Mouse (Mus musculus): ENCODE results near the gene Igdcc3. TPM values are rescaled to one million over a fixed set of nuclear protein-coding genes. Genes with fewer than 3 reads are reported as not detected.

The Igdcc3 gene
- polyA plus RNA-seq, 1 experiment from 2014 or later, result not detected

- in situ Hi-C loops (cut with MboI; ENCODE audit: low pct_unique_long_range_greater_than_20kb), result loop anchor here (5.0 kb wide), 1 partner anchor 61 kb away; no protein-coding TSS in a partner anchor
- DNase-seq (ENCODE audit: low read depth, low spot score), result no peak
- no peaks in the 10 kb centered on the region for H3K27me3 ChIP-seq
- no peak for TF ChIP-seq CTCF (IDR thresholded peaks at IDR 0.05)
- ChIA-PET POLR2A (no interaction called here), CTCF (no interaction called here)
- no peak for ATAC-seq
Observed at GRCm38 (mm10) chr9:65193214-65193613, 52.2 kb downstream of the Igdcc3 start.

GRCm38 (mm10) chr9:65195053-65195452, 54.1 kb downstream of the Igdcc3 start, which contains the start of gene Parp16:
Gene Parp16, plus strand, starts transcription at chr9:65195353.
- DNase-seq (ENCODE audit: low read depth, low spot score) (no peak), ATAC-seq (no peak)
- no peak for TF ChIP-seq CTCF (IDR thresholded peaks at IDR 0.05)
- in situ Hi-C loops (cut with MboI; ENCODE audit: low pct_unique_long_range_greater_than_20kb), result no loop called here
- POLR2A ChIA-PET, result interaction anchor here (1.1 kb wide), 1 partner anchor 32 kb away, joined by 3 read pairs; no protein-coding TSS in a partner anchor
- no peaks in the 10 kb centered on the region for H3K27me3 ChIP-seq
- CTCF ChIA-PET, result interaction anchor here (3.4 kb wide), 1 partner anchor 88 kb away, joined by 22 read pairs; no protein-coding TSS in a partner anchor

DNA sequence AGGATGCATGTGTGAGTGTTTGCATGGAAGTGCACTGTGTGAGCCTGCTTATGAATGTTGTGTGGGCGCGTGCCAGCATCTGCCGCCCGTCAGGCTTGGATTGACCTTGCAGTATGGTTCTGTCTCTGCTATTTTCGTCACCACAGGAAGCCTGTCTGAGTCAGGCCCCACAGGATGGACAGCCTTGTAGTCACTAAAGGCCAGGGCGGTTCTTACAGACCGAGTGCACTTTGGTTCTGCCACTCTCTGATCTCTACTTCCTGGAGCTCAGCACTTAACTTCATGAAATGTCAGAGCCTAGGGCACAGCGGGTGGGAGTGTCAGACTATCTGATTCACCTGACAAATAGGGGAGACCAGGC, 54.6 kb downstream of the Igdcc3 start:
- no peak for TF ChIP-seq CTCF (IDR thresholded peaks at IDR 0.05)
- ATAC-seq, result no peak
- in situ Hi-C loops (cut with MboI; ENCODE audit: low pct_unique_long_range_greater_than_20kb), result no loop called here
- ChIA-PET POLR2A (interaction anchor here (0.6 kb wide), 1 partner anchor 9 kb away, joined by 4 read pairs; no protein-coding TSS in a partner anchor), CTCF (interaction anchor here (1.7 to 3.4 kb wide), 3 partner anchors 20 to 94 kb away, joined by 7 to 22 read pairs (median 10); no protein-coding TSS in a partner anchor)
- H3K27me3 ChIP-seq, result no peaks in the 10 kb centered on the region
- no peak for DNase-seq (ENCODE audit: low read depth, low spot score)

DNA sequence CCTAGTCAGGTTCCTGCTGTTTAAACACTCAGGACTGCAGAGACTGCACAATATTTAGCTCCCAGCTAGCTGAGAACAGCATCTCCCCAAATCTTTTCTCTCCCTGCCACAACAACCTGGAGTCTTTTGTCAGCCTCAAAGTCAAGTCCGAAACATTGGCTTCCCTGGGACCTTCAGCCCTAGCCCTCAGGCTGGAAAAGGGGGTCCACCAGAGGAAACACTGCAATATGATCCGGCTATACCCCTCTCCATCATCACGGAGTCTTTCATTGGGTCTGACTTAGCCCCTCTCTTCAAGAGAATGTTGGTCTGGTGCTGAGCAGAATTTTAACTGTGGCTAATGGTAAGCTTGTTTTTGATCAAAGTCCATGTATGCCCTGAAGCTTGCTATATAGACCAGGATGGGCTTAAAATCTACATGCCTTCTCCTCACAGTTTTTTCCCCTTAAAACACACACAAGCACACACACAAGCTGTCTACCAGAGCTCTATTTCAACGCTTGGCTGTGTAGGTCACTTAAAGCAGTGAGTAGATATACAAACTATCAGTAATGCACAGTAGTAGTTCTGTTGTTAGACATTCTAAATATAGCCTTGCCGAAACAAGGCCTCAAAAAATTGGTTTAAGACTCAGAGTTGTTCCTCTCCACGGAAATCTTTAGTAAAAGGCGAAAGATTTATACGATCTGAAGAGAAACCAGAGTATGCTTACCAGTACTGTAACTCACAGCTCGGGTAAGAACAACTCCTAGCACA, 55.2 kb downstream of the Igdcc3 start:
- ChIA-PET CTCF (interaction anchor here (0.9 to 3.4 kb wide), 5 partner anchors 19 to 265 kb away, joined by 3 to 22 read pairs (median 7); no protein-coding TSS in a partner anchor), POLR2A (interaction anchor here (0.6 to 1.2 kb wide), 3 partner anchors 9 to 184 kb away, joined by 3 to 4 read pairs (median 4); no protein-coding TSS in a partner anchor)
- DNase-seq (ENCODE audit: low read depth, low spot score) (no peak), ATAC-seq (peak; percentile 47)
- in situ Hi-C loops (cut with MboI; ENCODE audit: low pct_unique_long_range_greater_than_20kb), result no loop called here
- no peak for TF ChIP-seq CTCF (IDR thresholded peaks at IDR 0.05)
- no peaks in the 10 kb centered on the region for H3K27me3 ChIP-seq

- DNase-seq (ENCODE audit: low read depth, low spot score) (no peak), ATAC-seq (no peak)
- H3K27me3 ChIP-seq, result no peaks in the 10 kb centered on the region
- ChIA-PET CTCF (interaction anchor here (0.9 to 3.4 kb wide), 6 partner anchors 13 to 266 kb away, joined by 3 to 22 read pairs (median 7); no protein-coding TSS in a partner anchor), POLR2A (interaction anchor here (0.8 to 1.2 kb wide), 2 partner anchors 18 to 184 kb away, joined by 3 to 4 read pairs; no protein-coding TSS in a partner anchor)
- in situ Hi-C loops (cut with MboI; ENCODE audit: low pct_unique_long_range_greater_than_20kb), result no loop called here
- peak; percentile 99 for TF ChIP-seq CTCF (IDR thresholded peaks at IDR 0.05)
Observed at GRCm38 (mm10) chr9:65196738-65197569, 56.0 kb downstream of the Igdcc3 start.

DNA sequence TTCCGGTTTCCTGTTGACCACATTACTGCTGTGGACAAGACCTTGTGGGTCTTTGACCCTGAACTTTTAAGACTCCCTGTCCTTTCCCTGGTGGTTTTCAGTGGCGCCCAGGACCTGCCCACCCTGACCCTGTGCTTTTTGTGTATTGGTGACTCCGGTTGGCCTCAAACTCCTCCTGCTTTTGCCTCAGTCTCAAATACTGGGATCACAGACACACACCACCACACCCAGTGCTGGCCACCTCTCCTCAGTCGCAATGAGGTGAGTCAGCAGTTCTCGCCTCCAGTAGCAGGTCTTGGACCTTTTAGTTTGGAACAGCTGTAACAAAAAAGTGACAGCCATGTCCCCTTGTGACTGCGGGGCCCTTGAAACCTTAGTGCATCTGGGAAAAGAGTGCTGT, 56.8 kb downstream of the Igdcc3 start:
- CTCF ChIA-PET, result interaction anchor here (1.0 to 3.4 kb wide), 4 partner anchors 12 to 86 kb away, joined by 3 to 22 read pairs (median 8); no protein-coding TSS in a partner anchor
- DNase-seq (ENCODE audit: low read depth, low spot score) (no peak), ATAC-seq (no peak)
- POLR2A ChIA-PET, result interaction anchor here (0.5 to 1.2 kb wide), 2 partner anchors 17 to 527 kb away, joined by 3 to 4 read pairs; no protein-coding TSS in a partner anchor
- no peaks in the 10 kb centered on the region for H3K27me3 ChIP-seq
- TF ChIP-seq CTCF (IDR thresholded peaks at IDR 0.05), result no peak
- in situ Hi-C loops (cut with MboI; ENCODE audit: low pct_unique_long_range_greater_than_20kb), result no loop called here

DNA sequence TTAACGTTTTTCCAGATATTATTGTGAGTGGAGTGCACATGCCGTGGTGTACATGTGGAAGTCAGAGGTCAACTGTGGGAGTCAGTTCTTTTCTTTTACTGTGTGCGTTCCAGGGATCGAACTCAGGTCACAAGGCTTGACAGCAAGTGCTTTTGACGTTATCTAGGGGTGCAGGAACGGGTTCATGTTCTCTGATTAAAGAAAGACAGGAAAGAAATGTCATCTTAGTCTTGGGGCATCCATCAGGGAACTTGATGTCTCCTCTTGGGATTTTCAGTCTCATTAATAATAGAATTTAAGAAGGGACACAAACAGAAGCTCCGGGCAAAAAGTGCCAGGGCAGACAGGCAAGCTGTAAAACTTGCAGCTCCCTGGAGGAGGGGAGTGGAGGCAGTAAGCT, 58.7 kb downstream of the Igdcc3 start:
- DNase-seq (ENCODE audit: low read depth, low spot score), result no peak
- in situ Hi-C loops (cut with MboI; ENCODE audit: low pct_unique_long_range_greater_than_20kb), result no loop called here
- no peak for ATAC-seq
- ChIA-PET CTCF (interaction anchor here (0.7 kb wide), 1 partner anchor 16 kb away, joined by 3 read pairs; no protein-coding TSS in a partner anchor), POLR2A (no interaction called here)
- no peak for TF ChIP-seq CTCF (IDR thresholded peaks at IDR 0.05)
- no peaks in the 10 kb centered on the region for H3K27me3 ChIP-seq

GRCm38 (mm10) chr9:65200606-65201005, 59.6 kb downstream of the Igdcc3 start:
- H3K27me3 ChIP-seq, result no peaks in the 10 kb centered on the region
- CTCF ChIA-PET, result no interaction called here
- in situ Hi-C loops (cut with MboI; ENCODE audit: low pct_unique_long_range_greater_than_20kb), result no loop called here
- ATAC-seq, result no peak
- TF ChIP-seq CTCF (IDR thresholded peaks at IDR 0.05), result no peak
- no peak for DNase-seq (ENCODE audit: low read depth, low spot score)
- POLR2A ChIA-PET, result no interaction called here

DNA sequence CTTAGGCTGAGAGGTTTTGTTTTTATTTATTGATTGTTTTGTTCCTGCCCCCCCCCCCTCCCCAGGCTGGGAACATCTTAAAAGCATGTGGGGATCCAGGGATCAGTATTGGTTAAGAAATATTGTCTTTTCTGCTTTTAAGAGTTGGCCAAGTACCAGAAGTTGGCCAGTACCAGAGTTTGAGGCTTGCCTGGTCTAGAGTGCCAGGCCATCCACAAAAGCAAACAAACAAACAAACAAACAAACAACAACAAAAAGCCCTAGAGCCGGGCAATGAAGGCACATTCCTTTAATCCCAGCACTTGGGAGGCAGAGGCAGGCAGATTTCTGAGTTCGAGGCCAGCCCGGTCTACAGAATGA, 60.0 kb downstream of the Igdcc3 start:
- no peak for TF ChIP-seq CTCF (IDR thresholded peaks at IDR 0.05)
- in situ Hi-C loops (cut with MboI; ENCODE audit: low pct_unique_long_range_greater_than_20kb), result no loop called here
- ATAC-seq, result peak; percentile 1
- CTCF ChIA-PET, result no interaction called here
- POLR2A ChIA-PET, result no interaction called here
- H3K27me3 ChIP-seq, result no peaks in the 10 kb centered on the region
- no peak for DNase-seq (ENCODE audit: low read depth, low spot score)

GRCm38 (mm10) chr9:65201381-65202164, 60.6 kb downstream of the Igdcc3 start:
- ATAC-seq, result peak; percentile 58
- TF ChIP-seq CTCF (IDR thresholded peaks at IDR 0.05), result no peak
- in situ Hi-C loops (cut with MboI; ENCODE audit: low pct_unique_long_range_greater_than_20kb), result no loop called here
- no peak for DNase-seq (ENCODE audit: low read depth, low spot score)
- no peaks in the 10 kb centered on the region for H3K27me3 ChIP-seq
- ChIA-PET CTCF (no interaction called here), POLR2A (interaction anchor here (0.7 to 1.4 kb wide), 2 partner anchors 13 to 32 kb away, joined by 4 read pairs; no protein-coding TSS in a partner anchor)
